Mouse (Mus musculus): ENCODE results near the gene Spon1. TPM values are rescaled to one million over a fixed set of nuclear protein-coding genes. Genes with fewer than 3 reads are reported as not detected.

Spon1 gene
- polyA plus RNA-seq, 1 experiment from 2014 or later: 35.1 TPM

DNA sequence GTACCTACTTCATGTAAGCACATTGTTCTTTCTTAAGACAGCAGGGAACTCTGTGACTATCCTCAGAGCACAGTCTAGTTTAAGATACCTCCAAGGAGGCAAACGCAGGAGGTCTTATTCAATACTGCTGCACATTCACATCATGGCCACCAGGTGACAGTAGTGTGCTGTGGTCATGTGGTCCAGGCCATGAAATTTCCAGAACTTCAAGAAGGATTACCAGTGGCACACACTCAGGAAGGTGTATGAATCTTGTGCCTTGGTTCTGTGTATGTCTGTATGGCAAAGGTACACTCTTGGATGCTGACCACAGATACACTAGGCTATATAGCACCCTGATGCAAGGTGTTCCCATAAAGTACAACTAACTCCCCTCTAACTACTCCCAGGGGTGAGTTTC, 6.6 kb upstream of the Spon1 start:
- Histone ChIP-seq H3K36me3 (ENCODE audit: insufficient read depth, low read length) (no peaks in the 10 kb centered on the region), H3K9me3 (ENCODE audit: low read length) (no peaks in the 10 kb centered on the region), H3K27me3 (replicated peaks; ENCODE audit: insufficient read depth, low read length) (0 out of 2 replicates have a peak, but pooled peaks cover under 1% of the 10 kb centered on the region), H3K4me3 (ENCODE audit: low read depth, low read length) (no peak overlapping the region), H3K4me1 (ENCODE audit: insufficient read depth, low read depth, low read length) (no peaks in the 10 kb centered on the region), H3K27ac (ENCODE audit: low read length) (no peak overlapping the region), H3K9ac (replicated peaks; ENCODE audit: low read depth) (no peak overlapping the region), H3K4me2 (replicated peaks; ENCODE audit: low read depth, low read length) (no peak overlapping the region)
- WGBS: 8% methylated on average over 1 of the region's 1 CpGs
- DNase-seq (ENCODE audit: low spot score): peak; percentile 80
- peak; percentile 49; the same call in 1 of the 2 replicates for ATAC-seq
- TF ChIP-seq EP300 (IDR thresholded peaks at IDR 0.05) (no peak), CTCF (IDR thresholded peaks at IDR 0.05) (peak; percentile 100)

DNA sequence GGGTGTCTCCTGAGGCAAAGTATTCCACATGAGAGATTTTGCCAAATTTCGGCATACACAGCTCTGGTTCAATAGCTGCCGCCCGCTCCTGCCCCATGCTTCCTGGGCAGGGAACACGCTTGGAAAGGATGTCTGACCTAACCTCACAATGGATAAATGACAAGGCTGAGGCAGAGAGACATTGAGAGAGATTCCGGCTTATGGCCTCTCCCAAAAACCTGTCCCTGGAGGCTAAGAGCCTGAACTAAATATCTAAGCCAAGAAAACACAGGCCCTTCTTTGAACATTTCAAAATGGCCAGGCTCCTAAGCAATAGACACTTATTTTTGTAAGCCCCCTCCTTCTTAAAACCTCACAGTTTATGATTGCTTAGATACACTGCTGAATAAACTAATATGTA, 665 bp upstream of the Spon1 start:
- Histone ChIP-seq H3K27me3 (replicated peaks; ENCODE audit: insufficient read depth, low read length) (peaks cover 23% of the 10 kb centered on the region), H3K27ac (ENCODE audit: low read length) (no peak overlapping the region), H3K9me3 (ENCODE audit: low read length) (no peaks in the 10 kb centered on the region), H3K4me1 (ENCODE audit: insufficient read depth, low read depth, low read length) (peaks cover 9% of the 10 kb centered on the region; the same call in 1 of the 2 replicates), H3K4me3 (ENCODE audit: low read depth, low read length) (no peak overlapping the region), H3K36me3 (ENCODE audit: insufficient read depth, low read length) (no peaks in the 10 kb centered on the region), H3K4me2 (replicated peaks; ENCODE audit: low read depth, low read length) (no peak overlapping the region), H3K9ac (replicated peaks; ENCODE audit: low read depth) (no peak overlapping the region)
- DNase-seq (ENCODE audit: low spot score) (no peak), ATAC-seq (no peak)
- TF ChIP-seq EP300 (IDR thresholded peaks at IDR 0.05): no peak
- TF ChIP-seq CTCF (IDR thresholded peaks at IDR 0.05): no peak
- WGBS: 91% methylated on average over 5 of the region's 5 CpGs

DNA sequence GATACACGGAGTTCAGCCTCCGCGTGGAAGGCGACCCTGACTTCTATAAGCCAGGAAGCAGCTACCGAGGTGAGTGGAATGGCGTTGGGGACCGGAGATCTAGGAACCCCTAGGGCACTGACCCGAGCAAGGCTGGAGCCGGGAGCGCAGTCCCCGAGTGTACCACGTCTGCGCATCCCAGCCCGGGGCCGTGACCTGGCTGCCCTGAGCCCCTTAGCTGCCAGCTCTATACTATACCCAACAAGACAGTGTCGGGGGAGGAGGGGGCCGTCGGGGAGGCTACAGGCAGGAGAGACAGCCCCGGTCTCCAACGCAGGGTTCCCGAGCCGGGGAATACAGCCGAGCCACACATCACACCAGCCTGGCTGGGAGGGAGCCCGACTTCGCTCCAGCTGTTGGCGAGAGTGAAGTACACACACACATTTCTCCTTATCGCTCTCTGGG, 722 bp downstream of the Spon1 start:
- peak overlapping the region; percentile 39; the same call in 1 of the 2 replicates for H3K9ac ChIP-seq (replicated peaks; ENCODE audit: low read depth)
- H3K9me3 ChIP-seq (ENCODE audit: low read length): no peaks in the 10 kb centered on the region
- H3K4me1 ChIP-seq (ENCODE audit: insufficient read depth, low read depth, low read length): peaks cover 9% of the 10 kb centered on the region; the same call in 1 of the 2 replicates
- peak; percentile 39 for ATAC-seq
- H3K36me3 ChIP-seq (ENCODE audit: insufficient read depth, low read length): no peaks in the 10 kb centered on the region
- H3K4me2 ChIP-seq (replicated peaks; ENCODE audit: low read depth, low read length): peak overlapping the region; percentile 56
- 2% methylated on average over 27 of the region's 27 CpGs for WGBS
- DNase-seq (ENCODE audit: low spot score): no peak
- TF ChIP-seq EP300 (IDR thresholded peaks at IDR 0.05) (no peak), CTCF (IDR thresholded peaks at IDR 0.05) (no peak)
- peak overlapping the region; percentile 20; the same call in 1 of the 2 replicates for H3K27ac ChIP-seq (ENCODE audit: low read length)
- H3K4me3 ChIP-seq (ENCODE audit: low read depth, low read length): peak overlapping the region; percentile 49
- H3K27me3 ChIP-seq (replicated peaks; ENCODE audit: insufficient read depth, low read length): peaks cover 23% of the 10 kb centered on the region

DNA sequence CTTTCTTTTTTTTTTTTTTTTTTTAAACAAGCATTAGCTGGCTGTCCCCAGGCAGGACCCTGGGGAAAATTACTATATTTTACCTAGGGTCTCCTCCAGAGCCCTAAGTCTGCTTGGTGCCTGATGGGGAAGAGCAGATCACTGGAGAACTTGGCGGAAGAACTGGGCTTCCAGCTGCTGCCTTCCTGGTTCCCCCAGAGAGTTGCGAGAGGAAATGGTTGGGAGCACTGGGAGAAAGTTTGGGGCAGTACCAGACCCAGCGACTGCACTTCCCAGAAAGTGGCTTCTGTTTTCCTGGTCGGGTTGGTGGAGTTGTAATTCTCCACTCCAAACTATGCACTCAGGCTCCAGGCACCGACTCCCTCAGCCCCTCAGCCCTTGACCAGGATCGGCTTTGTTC, 1.7 kb downstream of the Spon1 start:
- no peaks in the 10 kb centered on the region for H3K36me3 ChIP-seq (ENCODE audit: insufficient read depth, low read length)
- DNase-seq (ENCODE audit: low spot score) (no peak), ATAC-seq (no peak)
- 0 out of 2 replicates have a peak overlapping the region, but pooled peaks have one; percentile 39 for H3K9ac ChIP-seq (replicated peaks; ENCODE audit: low read depth)
- peaks cover 9% of the 10 kb centered on the region; the same call in 1 of the 2 replicates for H3K4me1 ChIP-seq (ENCODE audit: insufficient read depth, low read depth, low read length)
- TF ChIP-seq EP300 (IDR thresholded peaks at IDR 0.05) (no peak), CTCF (IDR thresholded peaks at IDR 0.05) (no peak)
- H3K27ac ChIP-seq (ENCODE audit: low read length): peak overlapping the region; percentile 22; the same call in 1 of the 2 replicates
- 17% methylated on average over 6 of the region's 6 CpGs for WGBS
- H3K4me2 ChIP-seq (replicated peaks; ENCODE audit: low read depth, low read length): peak overlapping the region; percentile 56
- H3K27me3 ChIP-seq (replicated peaks; ENCODE audit: insufficient read depth, low read length): peaks cover 23% of the 10 kb centered on the region
- H3K4me3 ChIP-seq (ENCODE audit: low read depth, low read length): peak overlapping the region; percentile 49
- no peaks in the 10 kb centered on the region for H3K9me3 ChIP-seq (ENCODE audit: low read length)

DNA sequence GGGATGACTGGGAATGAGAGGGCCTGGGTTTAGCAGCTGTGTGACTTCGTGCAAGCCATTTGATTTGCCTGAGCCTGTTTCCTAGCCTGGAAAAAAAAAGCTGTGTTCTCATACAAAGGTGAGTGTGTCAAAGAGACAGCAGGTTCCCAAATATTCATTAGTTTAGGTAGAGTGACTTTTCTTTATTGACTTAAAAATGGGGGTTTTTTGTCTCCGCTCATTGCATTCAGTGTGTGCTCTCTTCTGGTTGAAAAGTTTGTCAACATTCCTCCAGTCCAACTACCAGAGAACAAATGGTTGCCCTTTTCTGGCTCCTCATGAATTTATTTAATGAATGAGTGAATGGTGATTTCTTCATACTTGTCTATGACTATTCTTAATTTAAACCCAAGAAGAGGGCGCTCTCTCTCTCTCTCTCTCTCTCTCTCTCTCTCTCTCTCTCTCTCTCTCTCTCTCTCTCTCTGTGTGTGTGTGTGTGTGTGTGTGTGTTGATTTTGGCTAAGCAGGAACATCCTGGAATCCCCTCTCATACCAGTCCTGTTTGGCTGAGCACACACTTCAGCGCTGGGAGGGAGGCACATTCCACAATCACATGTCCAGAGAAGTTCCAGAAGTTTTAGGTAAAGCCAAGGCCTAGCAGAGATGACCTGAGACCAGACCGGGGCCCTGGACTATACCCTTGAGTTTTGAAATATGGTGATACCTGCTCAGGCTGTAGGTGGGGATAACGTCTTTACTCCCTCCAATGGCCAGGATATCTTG, 2.6 kb downstream of the Spon1 start:
- Histone ChIP-seq H3K36me3 (ENCODE audit: insufficient read depth, low read length) (no peaks in the 10 kb centered on the region), H3K9me3 (ENCODE audit: low read length) (no peaks in the 10 kb centered on the region), H3K9ac (replicated peaks; ENCODE audit: low read depth) (no peak overlapping the region), H3K27me3 (replicated peaks; ENCODE audit: insufficient read depth, low read length) (peaks cover 23% of the 10 kb centered on the region), H3K4me2 (replicated peaks; ENCODE audit: low read depth, low read length) (peak overlapping the region; percentile 56), H3K4me3 (ENCODE audit: low read depth, low read length) (peak overlapping the region; percentile 49; the same call in 1 of the 2 replicates), H3K4me1 (ENCODE audit: insufficient read depth, low read depth, low read length) (peaks cover 9% of the 10 kb centered on the region; the same call in 1 of the 2 replicates), H3K27ac (ENCODE audit: low read length) (peak overlapping the region; percentile 22; the same call in 1 of the 2 replicates)
- DNase-seq (ENCODE audit: low spot score): peak; percentile 68
- TF ChIP-seq EP300 (IDR thresholded peaks at IDR 0.05): no peak
- no peak for TF ChIP-seq CTCF (IDR thresholded peaks at IDR 0.05)
- ATAC-seq: peak; percentile 27; the same call in 1 of the 2 replicates
- WGBS: 39% methylated on average over 6 of the region's 6 CpGs

DNA sequence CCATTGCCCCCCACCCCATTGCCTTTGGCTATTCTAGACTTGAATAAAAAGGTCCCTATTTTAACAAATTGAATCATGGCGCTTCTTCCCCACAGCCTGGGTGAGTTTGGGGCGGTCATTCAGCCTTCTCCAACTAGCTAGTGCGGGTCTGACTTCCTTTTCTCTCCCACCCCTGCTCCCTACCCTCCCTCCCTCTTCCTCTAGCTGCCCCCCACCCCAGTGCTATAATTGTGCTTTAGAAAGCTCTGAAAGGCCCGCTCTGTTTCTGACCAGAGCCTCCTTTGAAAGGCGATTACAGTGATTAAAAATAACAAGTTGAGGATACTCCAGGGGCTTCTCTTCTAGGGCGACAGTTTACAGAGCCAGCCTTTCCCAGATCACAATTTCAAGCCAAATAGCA, 3.5 kb downstream of the Spon1 start:
- H3K9me3 ChIP-seq (ENCODE audit: low read length): no peaks in the 10 kb centered on the region
- no peaks in the 10 kb centered on the region for H3K36me3 ChIP-seq (ENCODE audit: insufficient read depth, low read length)
- H3K4me1 ChIP-seq (ENCODE audit: insufficient read depth, low read depth, low read length): peaks cover 9% of the 10 kb centered on the region; the same call in 1 of the 2 replicates
- peak overlapping the region; percentile 17; the same call in 1 of the 2 replicates for H3K4me2 ChIP-seq (replicated peaks; ENCODE audit: low read depth, low read length)
- 52% methylated on average over 6 of the region's 6 CpGs for WGBS
- no peak for ATAC-seq
- peaks cover 22% of the 10 kb centered on the region for H3K27me3 ChIP-seq (replicated peaks; ENCODE audit: insufficient read depth, low read length)
- TF ChIP-seq EP300 (IDR thresholded peaks at IDR 0.05) (no peak), CTCF (IDR thresholded peaks at IDR 0.05) (no peak)
- H3K27ac ChIP-seq (ENCODE audit: low read length): no peak overlapping the region
- no peak overlapping the region for H3K9ac ChIP-seq (replicated peaks; ENCODE audit: low read depth)
- no peak for DNase-seq (ENCODE audit: low spot score)
- H3K4me3 ChIP-seq (ENCODE audit: low read depth, low read length): no peak overlapping the region
